Mouse (Mus musculus): ENCODE results near the gene Imp3. TPM values are rescaled to one million over a fixed set of nuclear protein-coding genes. Genes with fewer than 3 reads are reported as not detected.
"Not testable (repeated sequence)": the region's sequence is repeated elsewhere in the genome, so short reads cannot be mapped to it uniquely, and the experiment has no call there.

Imp3 gene
- polyA plus RNA-seq, 1 experiment from 2014 or later, result 74.5 TPM

- H3K36me3 ChIP-seq, result no peaks in the 10 kb centered on the region
- H3K27me3 ChIP-seq, result no peaks in the 10 kb centered on the region; the same call in 1 of the 2 replicates
- no peak overlapping the region for H3K4me2 ChIP-seq
- no peak for ATAC-seq (ENCODE audit: low FRiP score)
- 71% methylated on average over 9 of the region's 9 CpGs for WGBS
- H3K4me3 ChIP-seq, result no peak overlapping the region
- peaks cover 5% of the 10 kb centered on the region; the same call in 1 of the 2 replicates for H3K4me1 ChIP-seq (replicated peaks)
- H3K9me3 ChIP-seq, result no peaks in the 10 kb centered on the region
- H3K9ac ChIP-seq, result no peak overlapping the region
- H3K27ac ChIP-seq, result no peak overlapping the region
These were observed 36.7 kb upstream of the Imp3 start for GRCm38 (mm10) chr9:56900571-56900970.

DNA sequence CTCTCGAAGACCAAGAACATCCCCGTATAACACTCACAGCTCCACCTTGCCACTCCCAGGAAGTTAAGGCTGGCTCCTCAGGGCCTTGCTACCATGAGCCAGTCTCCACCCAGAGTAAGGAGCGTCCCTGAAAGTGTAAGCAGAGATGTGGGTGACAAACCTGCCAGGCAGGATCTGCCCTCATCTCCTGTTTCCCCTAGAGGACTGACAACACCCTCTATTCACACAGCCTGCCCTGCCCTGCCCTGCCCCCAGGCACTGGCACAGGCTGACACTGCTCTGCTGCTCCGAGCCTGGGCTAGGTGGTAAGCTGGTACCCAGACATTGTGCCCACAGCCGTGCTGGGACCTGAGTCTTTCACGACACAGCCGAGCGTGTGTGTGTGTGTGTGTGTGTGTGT is 36.1 kb upstream of the Imp3 start:
- ATAC-seq (ENCODE audit: low FRiP score), result no peak
- 73% methylated on average over 8 of the region's 8 CpGs for WGBS
- no peaks in the 10 kb centered on the region; the same call in 1 of the 2 replicates for H3K27me3 ChIP-seq
- H3K4me2 ChIP-seq, result no peak overlapping the region
- no peak overlapping the region for H3K9ac ChIP-seq
- no peak overlapping the region for H3K4me3 ChIP-seq
- no peaks in the 10 kb centered on the region for H3K36me3 ChIP-seq
- H3K4me1 ChIP-seq (replicated peaks), result peaks cover 5% of the 10 kb centered on the region; the same call in 1 of the 2 replicates
- H3K27ac ChIP-seq, result no peak overlapping the region
- H3K9me3 ChIP-seq, result no peaks in the 10 kb centered on the region

- Histone ChIP-seq H3K27ac (no peak overlapping the region), H3K4me3 (no peak overlapping the region), H3K9ac (no peak overlapping the region), H3K36me3 (no peaks in the 10 kb centered on the region), H3K9me3 (no peaks in the 10 kb centered on the region), H3K4me2 (no peak overlapping the region), H3K4me1 (replicated peaks) (peaks cover 5% of the 10 kb centered on the region; the same call in 1 of the 2 replicates), H3K27me3 (no peaks in the 10 kb centered on the region)
- ATAC-seq (ENCODE audit: low FRiP score), result no peak
- 86% methylated on average over 3 of the region's 3 CpGs for WGBS
These were observed 33.6 kb upstream of the Imp3 start for GRCm38 (mm10) chr9:56903662-56904061.

- no peak overlapping the region for H3K4me2 ChIP-seq
- H3K9me3 ChIP-seq, result no peaks in the 10 kb centered on the region
- H3K4me1 ChIP-seq (replicated peaks), result no peaks in the 10 kb centered on the region
- no peak overlapping the region for H3K4me3 ChIP-seq
- H3K27ac ChIP-seq, result no peak overlapping the region
- 87% methylated on average over 9 of the region's 9 CpGs for whole genome bisulfite sequencing
- H3K9ac ChIP-seq, result no peak overlapping the region
- H3K27me3 ChIP-seq, result no peaks in the 10 kb centered on the region
- H3K36me3 ChIP-seq, result no peaks in the 10 kb centered on the region
- ATAC-seq (ENCODE audit: low FRiP score), result no peak
These were observed 29.7 kb upstream of the Imp3 start for GRCm38 (mm10) chr9:56907549-56907948.

GRCm38 (mm10) chr9:56909991-56910390 is 27.3 kb upstream of the Imp3 start:
- not testable (repeated sequence) for H3K9me3 ChIP-seq; H3K9ac ChIP-seq; H3K4me2 ChIP-seq; H3K4me1 ChIP-seq (replicated peaks); ATAC-seq (ENCODE audit: low FRiP score); H3K27ac ChIP-seq; H3K27me3 ChIP-seq; H3K36me3 ChIP-seq; H3K4me3 ChIP-seq
- WGBS, result 51% methylated on average over 4 of the region's 4 CpGs

GRCm38 (mm10) chr9:56911017-56911416 is 26.3 kb upstream of the Imp3 start:
- Histone ChIP-seq H3K27me3 (no peaks in the 10 kb centered on the region), H3K4me3 (no peak overlapping the region), H3K9ac (no peak overlapping the region), H3K36me3 (no peaks in the 10 kb centered on the region), H3K27ac (no peak overlapping the region), H3K4me1 (replicated peaks) (no peaks in the 10 kb centered on the region), H3K9me3 (no peaks in the 10 kb centered on the region), H3K4me2 (no peak overlapping the region)
- 75% methylated on average over 1 of the region's 1 CpGs for WGBS
- ATAC-seq (ENCODE audit: low FRiP score), result no peak

- no peaks in the 10 kb centered on the region for H3K27me3 ChIP-seq
- H3K36me3 ChIP-seq, result 0 out of 2 replicates have a peak, but pooled peaks cover 12% of the 10 kb centered on the region
- WGBS, result 90% methylated on average over 9 of the region's 9 CpGs
- ATAC-seq (ENCODE audit: low FRiP score), result no peak
- no peak overlapping the region for H3K27ac ChIP-seq
- no peak overlapping the region for H3K9ac ChIP-seq
- no peaks in the 10 kb centered on the region for H3K9me3 ChIP-seq
- no peak overlapping the region for H3K4me3 ChIP-seq
- no peaks in the 10 kb centered on the region for H3K4me1 ChIP-seq (replicated peaks)
- no peak overlapping the region for H3K4me2 ChIP-seq
These were observed 23.3 kb upstream of the Imp3 start for GRCm38 (mm10) chr9:56913991-56914390.

GRCm38 (mm10) chr9:56915116-56915515 is 22.2 kb upstream of the Imp3 start:
- H3K27me3 ChIP-seq, result no peaks in the 10 kb centered on the region
- no peak for ATAC-seq (ENCODE audit: low FRiP score)
- no peaks in the 10 kb centered on the region for H3K4me1 ChIP-seq (replicated peaks)
- no peak overlapping the region for H3K27ac ChIP-seq
- no peak overlapping the region for H3K4me2 ChIP-seq
- 82% methylated on average over 1 of the region's 1 CpGs for WGBS
- H3K9ac ChIP-seq, result no peak overlapping the region
- 0 out of 2 replicates have a peak, but pooled peaks cover 12% of the 10 kb centered on the region for H3K36me3 ChIP-seq
- no peaks in the 10 kb centered on the region for H3K9me3 ChIP-seq
- no peak overlapping the region for H3K4me3 ChIP-seq

GRCm38 (mm10) chr9:56915695-56916410 is 21.4 kb upstream of the Imp3 start:
- Histone ChIP-seq H3K9me3 (no peaks in the 10 kb centered on the region), H3K4me2 (no peak overlapping the region), H3K4me1 (replicated peaks) (no peaks in the 10 kb centered on the region), H3K4me3 (no peak overlapping the region), H3K27me3 (no peaks in the 10 kb centered on the region), H3K27ac (no peak overlapping the region), H3K9ac (no peak overlapping the region), H3K36me3 (0 out of 2 replicates have a peak, but pooled peaks cover 12% of the 10 kb centered on the region)
- 84% methylated on average over 5 of the region's 5 CpGs for WGBS
- ATAC-seq (ENCODE audit: low FRiP score), result no peak

DNA sequence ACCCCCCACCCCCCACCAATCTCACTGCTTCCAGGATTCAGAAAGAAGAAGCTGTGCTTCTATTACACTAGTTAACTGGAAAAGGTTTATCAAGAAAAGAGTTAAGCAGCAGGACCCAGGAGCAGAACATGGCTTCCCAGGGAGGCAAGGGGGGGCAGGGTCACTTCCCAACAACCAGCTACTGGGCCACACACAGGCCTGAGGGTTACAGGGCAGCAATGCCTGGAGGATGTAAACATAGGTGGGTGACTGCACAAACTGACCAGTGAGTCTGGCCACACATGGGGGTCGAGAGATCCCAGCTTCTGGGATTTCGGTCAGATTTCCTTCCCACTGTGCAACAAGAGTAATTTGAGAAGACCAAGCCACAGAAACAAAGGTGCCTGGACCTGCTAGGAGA is 20.1 kb upstream of the Imp3 start:
- no peak for ATAC-seq (ENCODE audit: low FRiP score)
- Histone ChIP-seq H3K4me2 (no peak overlapping the region), H3K27me3 (no peaks in the 10 kb centered on the region), H3K4me3 (no peak overlapping the region), H3K9me3 (no peaks in the 10 kb centered on the region), H3K36me3 (peaks cover 19% of the 10 kb centered on the region), H3K9ac (no peak overlapping the region), H3K4me1 (replicated peaks) (no peaks in the 10 kb centered on the region), H3K27ac (no peak overlapping the region)
- 79% methylated on average over 2 of the region's 2 CpGs for WGBS

- no peaks in the 10 kb centered on the region for H3K9me3 ChIP-seq
- no peak overlapping the region for H3K4me2 ChIP-seq
- ATAC-seq (ENCODE audit: low FRiP score), result no peak
- H3K4me3 ChIP-seq, result no peak overlapping the region
- peaks cover 19% of the 10 kb centered on the region for H3K36me3 ChIP-seq
- H3K9ac ChIP-seq, result no peak overlapping the region
- H3K4me1 ChIP-seq (replicated peaks), result peaks cover 9% of the 10 kb centered on the region
- no peak overlapping the region for H3K27ac ChIP-seq
- no peaks in the 10 kb centered on the region for H3K27me3 ChIP-seq
- WGBS, result 93% methylated on average over 13 of the region's 13 CpGs
These were observed 18.8 kb upstream of the Imp3 start for GRCm38 (mm10) chr9:56918466-56918865.

- no peak overlapping the region for H3K9ac ChIP-seq
- peaks cover 5% of the 10 kb centered on the region; the same call in 1 of the 2 replicates for H3K27me3 ChIP-seq
- peaks cover 51% of the 10 kb centered on the region for H3K4me1 ChIP-seq (replicated peaks)
- H3K27ac ChIP-seq, result no peak overlapping the region
- no peak overlapping the region for H3K4me3 ChIP-seq
- 0 out of 2 replicates have a peak overlapping the region, but pooled peaks have one; percentile 85 for H3K4me2 ChIP-seq
- 91% methylated on average over 4 of the region's 4 CpGs for WGBS
- no peak for ATAC-seq (ENCODE audit: low FRiP score)
- no peaks in the 10 kb centered on the region for H3K9me3 ChIP-seq
- peaks cover 14% of the 10 kb centered on the region for H3K36me3 ChIP-seq
These were observed 14.5 kb upstream of the Imp3 start for GRCm38 (mm10) chr9:56922746-56923145.

Measured in hindbrain, embryonic 13.5 days (tissue).